Mouse (Mus musculus): ENCODE measurements around the gene Snrnp200.
"Not testable (repeated sequence)": the region's sequence is repeated elsewhere in the genome, so short reads cannot be mapped to it uniquely, and the experiment has no call there.

Gene Snrnp200

GRCm38 (mm10) chr2:127207547-127208451 is at the start of gene Snrnp200, which contains the start of gene 1810024B03Rik:
Snrnp200 (plus strand) TSS chr2:127208386.
1810024B03Rik (minus strand) TSS chr2:127208280.
- DNase-seq (ENCODE audit: low read depth), result peak; percentile 98

DNA sequence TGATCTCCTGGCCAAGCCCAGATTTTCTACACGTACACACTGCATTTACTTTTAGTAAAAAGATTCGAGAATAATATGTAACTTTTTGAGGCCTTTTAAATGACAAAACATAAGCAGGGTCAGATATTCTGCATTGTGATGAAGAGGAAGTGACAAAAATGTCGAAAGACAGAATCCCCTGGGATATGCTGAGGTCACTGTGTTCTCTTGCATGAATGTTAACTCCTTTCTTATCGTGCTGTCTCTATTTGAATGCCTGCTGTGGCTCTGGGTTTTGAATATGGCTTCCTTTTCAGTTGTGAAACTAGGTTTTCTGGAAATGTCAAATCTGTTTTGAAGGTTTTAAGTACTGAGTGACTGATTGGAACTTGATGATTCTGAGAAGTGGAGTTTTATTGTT is 42.5 kb upstream of the Snrnp200 start:
- DNase-seq (ENCODE audit: low read depth), result no peak

DNA sequence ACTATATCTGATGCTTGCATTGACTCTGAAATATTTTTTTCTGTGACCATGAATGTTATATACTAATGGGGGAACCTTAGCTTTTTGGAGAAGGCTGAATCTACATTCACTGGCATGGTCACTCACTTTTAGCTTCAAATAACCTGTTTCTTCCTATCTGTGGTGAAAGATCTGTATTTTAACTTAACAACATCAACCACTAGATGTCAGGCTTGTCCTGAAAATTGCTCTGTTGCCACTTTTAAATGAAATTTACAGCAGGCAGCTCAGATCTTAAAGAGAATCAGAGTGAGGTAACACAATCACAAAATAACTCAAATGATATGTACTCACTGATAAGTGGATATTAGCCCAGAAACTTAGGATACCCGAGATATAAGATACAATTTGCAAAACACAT is 41.9 kb upstream of the Snrnp200 start:
- DNase-seq (ENCODE audit: low read depth), result peak; percentile 79

- peak; percentile 84 for DNase-seq (ENCODE audit: low read depth)
Measured at GRCm38 (mm10) chr2:127182598-127183381, 25.4 kb upstream of the Snrnp200 start.

GRCm38 (mm10) chr2:127189574-127189973 is 18.6 kb upstream of the Snrnp200 start:
- DNase-seq (ENCODE audit: low read depth), result no peak

GRCm38 (mm10) chr2:127204932-127205331 is 3.3 kb upstream of the Snrnp200 start:
- DNase-seq (ENCODE audit: low read depth), result peak; percentile 82

DNA sequence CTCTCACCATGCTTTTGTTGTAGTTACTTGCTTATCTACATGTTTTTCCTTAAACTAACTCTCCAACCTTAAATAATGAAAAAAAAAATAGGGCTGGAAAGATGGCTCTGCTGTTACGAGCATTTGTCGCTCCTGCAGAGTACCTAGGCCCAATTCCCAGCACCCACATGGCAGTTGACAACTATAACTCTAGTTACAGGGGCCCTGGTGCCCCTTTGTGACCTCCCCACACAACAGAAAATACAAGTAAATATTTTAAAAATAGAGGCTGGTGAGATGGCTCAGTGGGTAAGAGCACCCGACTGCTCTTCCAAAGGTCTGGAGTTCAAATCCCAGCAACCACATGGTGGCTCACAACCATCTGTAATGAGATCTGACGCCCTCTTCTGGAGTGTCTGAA is 2.2 kb upstream of the Snrnp200 start:
- not testable (repeated sequence) for DNase-seq (ENCODE audit: low read depth)

GRCm38 (mm10) chr2:127206916-127207315 is 1.3 kb upstream of the Snrnp200 start:
- no peak for DNase-seq (ENCODE audit: low read depth)

GRCm38 (mm10) chr2:127208452-127208769 is 225 bp downstream of the Snrnp200 start:
- DNase-seq (ENCODE audit: low read depth), result no peak

DNA sequence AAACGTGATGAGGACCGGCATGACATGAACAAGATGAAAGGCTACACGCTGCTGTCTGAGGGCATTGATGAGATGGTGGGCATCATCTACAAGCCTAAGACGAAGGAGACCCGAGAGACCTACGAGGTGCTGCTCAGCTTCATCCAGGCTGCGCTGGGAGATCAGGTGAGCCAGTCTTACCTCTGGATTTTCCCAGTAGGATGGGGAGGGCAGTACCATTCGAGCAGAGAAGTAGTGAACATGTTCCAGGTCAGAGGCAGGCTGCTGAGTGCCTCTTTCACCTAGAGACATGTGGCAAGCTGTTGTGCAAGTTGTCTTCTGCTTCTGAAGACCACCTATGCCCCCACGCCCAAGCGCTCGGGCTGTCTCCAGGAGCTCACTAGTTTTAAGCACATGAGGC is 2.5 kb downstream of the Snrnp200 start:
- DNase-seq (ENCODE audit: low read depth), result no peak

DNA sequence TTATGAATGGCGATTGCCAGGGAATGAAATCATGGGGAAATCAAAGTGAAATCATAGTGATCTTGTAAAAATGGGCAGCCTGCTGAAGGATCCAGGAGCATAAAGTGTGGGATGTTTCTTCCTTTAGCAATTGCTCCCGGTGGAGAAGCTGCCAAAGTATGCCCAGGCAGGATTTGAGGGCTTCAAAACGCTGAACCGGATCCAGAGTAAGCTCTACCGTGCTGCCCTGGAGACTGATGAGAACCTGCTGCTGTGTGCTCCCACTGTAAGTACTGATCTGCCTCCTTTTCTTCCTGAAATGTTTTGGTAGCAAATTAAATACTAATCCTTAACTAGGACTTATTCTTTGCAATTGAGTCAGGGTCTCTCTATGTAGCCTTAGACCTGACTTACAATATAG is 9.6 kb downstream of the Snrnp200 start:
- DNase-seq (ENCODE audit: low read depth), result no peak

GRCm38 (mm10) chr2:127225261-127225660 is 17.1 kb downstream of the Snrnp200 start:
- DNase-seq (ENCODE audit: low read depth), result peak; percentile 12

DNA sequence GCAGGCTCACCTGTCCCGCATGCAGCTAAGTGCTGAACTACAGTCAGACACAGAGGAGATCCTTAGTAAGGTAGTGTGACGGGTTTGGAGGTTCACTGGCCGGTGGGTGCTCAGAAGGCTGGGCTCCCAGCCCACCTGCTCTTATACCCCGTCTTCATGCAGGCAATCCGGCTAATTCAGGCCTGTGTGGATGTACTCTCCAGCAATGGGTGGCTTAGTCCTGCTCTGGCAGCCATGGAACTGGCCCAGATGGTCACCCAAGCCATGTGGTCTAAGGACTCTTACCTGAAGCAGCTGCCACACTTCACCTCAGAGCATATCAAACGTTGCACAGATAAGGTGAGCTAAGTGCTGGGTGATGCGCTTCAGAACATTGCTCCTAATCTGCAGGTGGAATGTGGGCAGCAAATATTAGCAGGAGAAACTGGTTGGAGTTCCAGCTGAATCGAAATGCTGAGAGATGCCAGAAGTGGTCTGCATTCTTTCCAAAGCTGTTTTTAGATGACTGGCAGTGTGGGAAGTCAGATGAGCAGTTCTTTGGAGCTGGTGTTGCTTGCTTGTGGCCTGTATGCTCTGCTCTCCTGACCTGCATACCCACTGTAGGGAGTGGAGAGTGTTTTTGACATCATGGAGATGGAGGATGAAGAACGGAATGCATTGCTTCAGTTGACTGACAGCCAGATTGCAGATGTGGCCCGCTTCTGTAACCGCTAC is 29.9 kb downstream of the Snrnp200 start:
- no peak for DNase-seq (ENCODE audit: low read depth)

GRCm38 (mm10) chr2:127240065-127240464 is 31.9 kb downstream of the Snrnp200 start:
- no peak for DNase-seq (ENCODE audit: low read depth)

DNA sequence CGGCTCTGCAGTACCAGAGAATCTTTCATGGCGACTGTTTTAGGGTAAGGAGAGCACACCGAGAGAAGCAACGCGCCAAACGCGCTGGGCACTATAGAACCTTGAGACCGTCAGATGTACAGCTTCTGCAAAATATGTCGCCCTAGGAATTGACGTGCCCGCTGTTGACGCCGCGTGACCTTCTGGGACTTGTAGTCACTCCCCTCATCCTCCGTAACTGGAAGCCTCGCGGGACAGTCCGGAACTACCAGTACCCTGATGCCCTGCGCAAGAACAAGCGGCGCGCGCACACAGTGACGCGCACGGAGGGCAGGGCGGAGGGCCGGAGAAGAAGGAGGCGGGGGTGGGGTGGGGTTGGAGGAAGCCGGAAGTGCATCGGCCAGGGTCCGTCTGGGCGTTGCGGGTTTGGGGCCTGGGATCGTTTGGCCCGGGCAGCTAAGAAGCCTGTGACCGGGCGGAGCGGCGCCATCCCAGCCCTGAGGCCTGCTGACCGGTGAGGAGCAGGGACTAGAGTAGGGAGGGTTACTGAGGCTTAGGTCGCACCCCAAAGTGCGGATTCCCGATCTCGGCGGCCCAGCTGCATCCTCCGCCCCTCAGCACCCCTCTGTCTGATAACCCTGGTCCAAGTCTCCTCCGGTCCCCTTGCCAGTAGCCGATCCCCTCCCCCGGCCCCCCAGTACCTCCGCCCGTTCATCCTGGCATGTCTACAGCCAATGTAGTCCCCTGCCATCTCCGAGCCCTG is 39.6 kb downstream of the Snrnp200 start, which contains the start of the genes Ciao1 and Tmem127:
Gene Ciao1 (minus strand): TSS at position 225 of the 742 bp plus-strand sequence.
Gene Tmem127 (plus strand): TSS at position 317 of the 742 bp plus-strand sequence.
- DNase-seq (ENCODE audit: low read depth), result peak; percentile 99

DNA sequence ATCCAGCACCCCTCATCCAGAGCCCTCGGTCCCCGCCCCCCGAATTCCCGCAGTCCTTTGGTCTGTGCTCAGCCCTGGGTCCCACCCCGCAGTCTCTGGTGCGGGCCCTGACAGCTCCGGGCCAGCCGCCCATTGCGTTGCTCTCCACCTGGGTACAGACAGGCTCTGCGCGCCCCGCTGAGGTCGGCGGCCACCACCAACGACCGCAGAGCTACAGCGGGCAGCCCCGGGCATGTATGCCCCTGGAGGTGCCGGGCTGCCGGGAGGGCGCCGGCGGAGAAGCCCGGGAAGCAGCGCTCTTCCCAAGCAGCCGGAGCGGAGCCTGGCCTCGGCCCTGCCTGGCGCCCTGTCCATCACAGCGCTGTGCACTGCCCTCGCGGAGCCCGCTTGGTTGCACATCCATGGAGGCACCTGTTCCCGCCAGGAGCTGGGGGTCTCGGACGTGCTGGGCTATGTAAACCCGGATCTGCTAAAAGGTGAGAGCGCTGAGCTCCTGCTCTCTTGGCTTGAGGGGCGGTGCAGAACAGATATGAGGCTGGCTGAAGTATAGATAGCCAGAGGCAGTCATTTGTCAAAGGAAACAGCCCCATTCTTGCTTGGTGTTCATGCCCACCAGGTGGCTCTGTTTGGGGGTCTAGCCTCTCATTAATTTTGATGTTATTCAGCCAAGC is 40.3 kb downstream of the Snrnp200 start:
- DNase-seq (ENCODE audit: low read depth), result peak; percentile 57

DNA sequence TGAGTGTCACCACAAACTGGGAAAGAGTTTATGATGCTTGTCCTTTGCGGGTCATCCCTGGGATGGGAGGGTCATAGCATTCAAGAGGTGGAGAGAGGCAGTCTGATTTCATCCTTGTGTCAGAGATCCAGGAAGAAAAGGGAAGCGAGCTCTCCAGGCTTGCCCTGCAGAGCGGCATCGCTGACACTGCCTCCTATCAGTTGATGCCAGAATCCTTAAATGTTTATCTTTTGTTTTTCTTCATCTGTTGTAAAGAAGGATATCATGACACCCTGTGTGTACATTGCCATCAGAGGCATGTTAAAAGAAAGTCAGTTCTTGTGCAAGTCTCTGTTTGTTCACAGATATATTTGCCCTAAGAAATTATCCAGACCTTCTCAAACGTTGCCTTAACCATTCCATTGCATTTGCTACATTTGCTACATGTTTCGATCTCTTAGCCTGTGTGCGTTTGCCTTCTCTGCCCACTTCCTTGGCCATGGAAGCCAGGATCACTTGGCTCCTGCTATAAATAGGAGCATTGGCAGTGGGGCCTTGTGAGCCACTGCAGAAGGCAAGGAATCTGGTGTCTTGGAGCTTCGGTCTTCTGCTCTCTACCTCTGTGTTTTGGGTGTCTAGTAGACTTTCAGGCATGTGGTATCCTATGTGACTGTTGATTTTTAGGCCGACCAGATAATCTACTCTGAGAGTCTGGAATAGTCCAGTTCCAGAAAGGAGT is 42.3 kb downstream of the Snrnp200 start:
- no peak for DNase-seq (ENCODE audit: low read depth)

DNA sequence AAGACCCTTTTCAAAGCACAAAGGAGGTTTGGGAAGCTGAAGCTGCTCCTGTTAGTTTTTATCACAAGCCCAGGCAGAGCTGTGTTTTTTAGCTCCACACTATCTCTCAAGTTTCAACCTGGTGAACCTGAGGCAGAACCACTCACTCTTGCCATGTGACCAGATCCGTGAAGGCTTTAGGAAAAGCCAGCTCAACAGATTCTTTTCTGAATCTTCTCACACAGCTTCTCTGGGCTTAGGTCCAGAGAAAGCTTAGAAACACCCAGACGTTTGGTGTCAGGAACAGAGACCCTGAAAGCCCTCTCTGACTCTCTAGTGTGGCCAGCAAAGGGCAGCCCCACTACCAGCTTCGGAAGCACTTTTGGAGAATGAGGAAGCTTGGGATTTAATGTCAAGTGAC is 43.3 kb downstream of the Snrnp200 start:
- no peak for DNase-seq (ENCODE audit: low read depth)

GRCm38 (mm10) chr2:127251880-127252527 is 43.8 kb downstream of the Snrnp200 start:
- peak; percentile 33 for DNase-seq (ENCODE audit: low read depth)

- no peak for DNase-seq (ENCODE audit: low read depth)
Measured at GRCm38 (mm10) chr2:127252787-127253186, 44.6 kb downstream of the Snrnp200 start.
